Mouse (Mus musculus) intestine, embryonic 16.5 days (tissue): ENCODE data around the gene Axin2. TPM values are rescaled to one million over a fixed set of nuclear protein-coding genes. Genes with fewer than 3 reads are reported as not detected.

Source experiments
- ATAC-seq: fragments of 200-750 bp; cut with Nextera tagmentation; 2 replicates; pipeline ENCODE4 v1.8.0; 2017; ENCODE audit warnings: moderate TSS enrichment, moderate library complexity
- H3K27ac ChIP-seq: fragments of 300-500 bp; sonication (generic); 2 replicates; pipeline ENCODE4 v1.5.1; 2014; ENCODE audit warnings: mild to moderate bottlenecking, low read length
- H3K27me3 ChIP-seq: fragments of 300-500 bp; sonication (generic); replicated peaks from 2 replicates; pipeline ENCODE4 v1.6.1; 2014; ENCODE audit warnings: low read length, control low read depth, mixed read lengths; ENCODE audit not compliant: control insufficient read depth, insufficient read depth
- H3K36me3 ChIP-seq: fragments of 300-500 bp; sonication (generic); 2 replicates; pipeline ENCODE4 v1.6.1; 2014; ENCODE audit warnings: low read length, control low read depth; ENCODE audit not compliant: control insufficient read depth, insufficient read depth
- H3K4me1 ChIP-seq: fragments of 300-500 bp; sonication (generic); 2 replicates; pipeline ENCODE4 v1.6.1; 2014; ENCODE audit warnings: low read length, control low read depth, mixed read lengths; ENCODE audit not compliant: control insufficient read depth, insufficient read depth
- H3K4me2 ChIP-seq: fragments of 300-500 bp; sonication (generic); 2 replicates; pipeline ENCODE4 v1.6.1; 2014; ENCODE audit warnings: low read depth, low read length, control low read depth
- H3K4me3 ChIP-seq: fragments of 300-500 bp; sonication (generic); 2 replicates; pipeline ENCODE4 v1.5.1; 2014; ENCODE audit warnings: mild to moderate bottlenecking, low read length
- H3K9ac ChIP-seq: fragments of 300-500 bp; sonication (generic); 2 replicates; pipeline ENCODE4 v1.6.1; 2014; ENCODE audit warnings: low read depth, low read length
- H3K9me3 ChIP-seq: fragments of 300-500 bp; sonication (generic); 2 replicates; pipeline ENCODE4 v1.6.1; 2016; ENCODE audit warnings: low read length, control low read depth; ENCODE audit not compliant: control insufficient read depth
- WGBS: fragments of 180-500 bp; shearing (Covaris S2); extraction: QIAGEN DNeasy Blood & Tissue Kit; methylation state at CpG from one replicate; pipeline ENCODE4 v1.1.7; 2014; 5-methylcytosine and 5-hydroxymethylcytosine counted together
- polyA plus RNA-seq: library from polyadenylated mRNA; unstranded; fragments of >200 nt; fragmentation: Nextera tagmentation; extraction: Ambion mirVana; gene quantifications from 2 replicates; pipeline ENCODE4 v1.2.1, GENCODE M21; 2015

The Axin2 gene
- polyA plus RNA-seq, 1 experiment from 2014 or later = 3.2 TPM

- Histone ChIP-seq H3K36me3 (no peaks in the 10 kb centered on the region), H3K4me2 (no peak overlapping the region), H3K4me1 (peaks cover 7% of the 10 kb centered on the region; the same call in 1 of the 2 replicates), H3K9me3 (no peaks in the 10 kb centered on the region), H3K27me3 (no peaks in the 10 kb centered on the region), H3K4me3 (no peak overlapping the region), H3K27ac (no peak overlapping the region), H3K9ac (no peak overlapping the region)
- WGBS = 47% methylated on average over 11 of the region's 11 CpGs
- no peak for ATAC-seq
Observed at GRCm38 (mm10) chr11:108889121-108889520, 31.0 kb upstream of the Axin2 start.

DNA sequence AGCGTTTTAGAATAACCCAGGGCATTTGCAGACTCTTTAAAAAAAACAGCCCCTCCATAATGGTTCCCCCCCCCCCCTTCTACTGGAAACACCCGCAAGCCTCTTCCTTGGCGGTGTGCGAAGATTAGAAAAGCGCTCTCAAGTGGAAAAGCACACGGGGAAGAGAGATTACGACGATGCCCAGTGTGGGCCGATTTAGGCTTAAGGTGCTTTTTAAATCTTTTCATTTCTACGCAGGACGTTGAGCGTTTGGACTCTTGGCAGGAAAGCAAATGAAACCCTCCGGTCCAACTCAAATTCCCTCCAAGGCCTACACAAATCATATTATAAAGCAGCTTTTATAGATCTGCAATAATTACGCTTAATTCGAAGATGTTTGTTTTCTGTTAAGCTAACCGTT, 29.6 kb upstream of the Axin2 start:
- Histone ChIP-seq H3K4me3 (peak overlapping the region; percentile 7; the same call in 1 of the 2 replicates), H3K27ac (no peak overlapping the region), H3K27me3 (no peaks in the 10 kb centered on the region), H3K4me1 (peaks cover 7% of the 10 kb centered on the region; the same call in 1 of the 2 replicates), H3K9me3 (no peaks in the 10 kb centered on the region), H3K4me2 (peak overlapping the region; percentile 53), H3K36me3 (no peaks in the 10 kb centered on the region), H3K9ac (no peak overlapping the region)
- ATAC-seq = no peak
- 33% methylated on average over 16 of the region's 16 CpGs for WGBS

- H3K4me2 ChIP-seq = peak overlapping the region; percentile 53
- peak overlapping the region; percentile 50 for H3K9ac ChIP-seq
- no peaks in the 10 kb centered on the region for H3K36me3 ChIP-seq
- no peaks in the 10 kb centered on the region for H3K9me3 ChIP-seq
- H3K4me1 ChIP-seq = peaks cover 7% of the 10 kb centered on the region; the same call in 1 of the 2 replicates
- peak overlapping the region; percentile 30 for H3K4me3 ChIP-seq
- peak; percentile 75 for ATAC-seq
- 10% methylated on average over 17 of the region's 17 CpGs for WGBS
- no peaks in the 10 kb centered on the region for H3K27me3 ChIP-seq
- H3K27ac ChIP-seq = peak overlapping the region; percentile 70
Observed at GRCm38 (mm10) chr11:108891111-108891870, 28.9 kb upstream of the Axin2 start.

- H3K27me3 ChIP-seq = no peaks in the 10 kb centered on the region; the same call in 1 of the 2 replicates
- no peak for ATAC-seq
- peak overlapping the region; percentile 70; the same call in 1 of the 2 replicates for H3K27ac ChIP-seq
- no peaks in the 10 kb centered on the region for H3K9me3 ChIP-seq
- peak overlapping the region; percentile 30 for H3K4me3 ChIP-seq
- peak overlapping the region; percentile 50 for H3K9ac ChIP-seq
- 21% methylated on average over 21 of the region's 21 CpGs for WGBS
- H3K36me3 ChIP-seq = no peaks in the 10 kb centered on the region
- H3K4me1 ChIP-seq = peaks cover 7% of the 10 kb centered on the region; the same call in 1 of the 2 replicates
- H3K4me2 ChIP-seq = peak overlapping the region; percentile 53
Observed at GRCm38 (mm10) chr11:108891871-108892380, 28.2 kb upstream of the Axin2 start.

DNA sequence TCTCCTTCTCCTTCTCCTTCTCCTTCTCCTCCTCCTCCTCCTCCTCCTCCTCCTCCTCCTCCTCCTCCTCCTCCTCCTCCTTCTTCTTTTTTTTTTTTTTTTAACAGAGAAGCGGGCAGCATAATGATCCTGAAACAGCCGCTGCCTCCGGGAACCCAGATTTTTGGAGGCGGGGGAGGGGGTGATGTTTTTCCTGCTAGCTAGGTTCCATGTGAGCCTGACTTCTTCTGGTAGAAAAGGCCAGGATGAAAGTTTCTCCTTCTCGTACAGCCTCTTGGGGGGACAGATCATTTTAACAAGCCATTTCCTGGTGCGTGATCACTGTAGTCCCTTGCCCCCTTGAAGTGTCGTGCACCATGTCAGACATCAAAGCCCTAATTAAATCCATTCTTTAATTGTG, 27.7 kb upstream of the Axin2 start:
- no peak overlapping the region for H3K4me2 ChIP-seq
- 46% methylated on average over 7 of the region's 7 CpGs for WGBS

GRCm38 (mm10) chr11:108893232-108893790, 26.8 kb upstream of the Axin2 start:
- no peaks in the 10 kb centered on the region; the same call in 1 of the 2 replicates for H3K27me3 ChIP-seq
- ATAC-seq = no peak
- H3K9me3 ChIP-seq = no peaks in the 10 kb centered on the region
- no peak overlapping the region for H3K9ac ChIP-seq
- H3K4me1 ChIP-seq = peaks cover 7% of the 10 kb centered on the region; the same call in 1 of the 2 replicates
- WGBS = 65% methylated on average over 12 of the region's 12 CpGs
- H3K4me2 ChIP-seq = no peak overlapping the region
- H3K27ac ChIP-seq = no peak overlapping the region
- no peaks in the 10 kb centered on the region for H3K36me3 ChIP-seq
- H3K4me3 ChIP-seq = no peak overlapping the region

More for the DNA sequence above, 27.7 kb upstream of the Axin2 start:
- H3K27me3 ChIP-seq = no peaks in the 10 kb centered on the region; the same call in 1 of the 2 replicates
- no peaks in the 10 kb centered on the region for H3K9me3 ChIP-seq
- no peak for ATAC-seq
- H3K27ac ChIP-seq = no peak overlapping the region
- H3K4me1 ChIP-seq = peaks cover 7% of the 10 kb centered on the region; the same call in 1 of the 2 replicates
- no peak overlapping the region for H3K4me3 ChIP-seq
- H3K9ac ChIP-seq = no peak overlapping the region
- H3K36me3 ChIP-seq = no peaks in the 10 kb centered on the region

DNA sequence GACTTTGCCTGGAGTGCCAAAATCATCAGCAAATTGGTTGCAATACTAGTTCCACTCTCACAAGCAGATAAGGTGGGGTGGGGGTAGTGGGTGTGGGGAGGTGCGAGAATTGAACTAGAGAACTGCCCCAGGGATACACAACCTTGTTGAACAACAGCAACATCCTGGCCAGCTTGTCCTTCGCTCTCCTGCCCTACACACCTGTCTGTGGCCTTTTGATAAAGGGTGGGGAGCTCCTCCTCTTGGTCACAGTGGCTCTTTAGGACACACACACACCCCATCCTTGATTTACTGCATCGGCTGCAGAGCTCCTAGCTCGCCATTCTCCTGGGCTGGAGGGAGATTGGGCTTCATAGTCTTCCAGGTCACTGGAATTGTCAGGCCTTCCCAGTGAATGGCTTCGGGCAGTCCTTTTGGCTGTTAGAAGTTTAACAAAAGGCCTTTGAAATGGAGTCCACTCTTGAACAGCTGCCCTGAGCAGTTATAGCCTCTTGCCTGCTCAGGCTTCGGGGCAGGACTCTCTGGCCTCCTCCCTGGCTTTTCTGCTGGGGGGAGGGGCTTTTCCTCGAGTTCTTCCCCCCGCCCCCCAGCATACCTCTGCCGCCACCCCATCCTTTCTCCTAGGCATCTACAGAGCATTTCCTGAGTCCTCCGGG, 26.2 kb upstream of the Axin2 start:
- Histone ChIP-seq H3K36me3 (no peaks in the 10 kb centered on the region), H3K4me3 (no peak overlapping the region), H3K9me3 (no peaks in the 10 kb centered on the region), H3K9ac (no peak overlapping the region), H3K27ac (no peak overlapping the region), H3K4me2 (no peak overlapping the region), H3K27me3 (no peaks in the 10 kb centered on the region; the same call in 1 of the 2 replicates), H3K4me1 (peaks cover 7% of the 10 kb centered on the region; the same call in 1 of the 2 replicates)
- WGBS = 56% methylated on average over 10 of the region's 10 CpGs
- no peak for ATAC-seq

GRCm38 (mm10) chr11:108897034-108897433, 23.1 kb upstream of the Axin2 start:
- Histone ChIP-seq H3K27me3 (no peaks in the 10 kb centered on the region; the same call in 1 of the 2 replicates), H3K4me1 (peaks cover 2% of the 10 kb centered on the region; the same call in 1 of the 2 replicates), H3K9me3 (no peaks in the 10 kb centered on the region), H3K4me2 (no peak overlapping the region), H3K36me3 (no peaks in the 10 kb centered on the region), H3K9ac (no peak overlapping the region), H3K4me3 (no peak overlapping the region), H3K27ac (no peak overlapping the region)
- 81% methylated on average over 4 of the region's 4 CpGs for WGBS
- no peak for ATAC-seq

DNA sequence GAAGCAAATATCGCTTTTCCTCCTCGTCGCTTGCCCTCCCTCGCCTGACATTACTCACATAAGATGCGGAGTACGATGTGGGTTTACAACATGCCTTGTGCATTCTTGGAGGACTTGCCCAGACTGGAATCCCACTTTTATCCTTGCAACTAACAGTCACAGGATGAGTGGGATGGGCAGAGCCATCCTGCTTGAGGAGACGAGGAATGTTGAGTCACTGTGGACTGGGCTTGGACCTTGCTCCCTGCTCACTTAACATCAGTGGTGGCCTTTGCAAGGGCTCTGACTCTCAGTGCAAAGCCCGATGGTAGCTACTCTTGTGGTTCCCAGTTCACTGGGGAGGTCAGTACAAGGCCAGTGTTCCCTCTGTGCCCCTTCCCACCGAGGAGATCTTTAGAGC, 22.1 kb upstream of the Axin2 start:
- Histone ChIP-seq H3K4me3 (no peak overlapping the region), H3K36me3 (no peaks in the 10 kb centered on the region), H3K27me3 (no peaks in the 10 kb centered on the region; the same call in 1 of the 2 replicates), H3K4me1 (peaks cover 2% of the 10 kb centered on the region; the same call in 1 of the 2 replicates), H3K27ac (no peak overlapping the region), H3K9me3 (no peaks in the 10 kb centered on the region), H3K4me2 (no peak overlapping the region), H3K9ac (no peak overlapping the region)
- peak; percentile 84 for ATAC-seq
- WGBS = 68% methylated on average over 9 of the region's 9 CpGs
